In the genomic region with DNA sequence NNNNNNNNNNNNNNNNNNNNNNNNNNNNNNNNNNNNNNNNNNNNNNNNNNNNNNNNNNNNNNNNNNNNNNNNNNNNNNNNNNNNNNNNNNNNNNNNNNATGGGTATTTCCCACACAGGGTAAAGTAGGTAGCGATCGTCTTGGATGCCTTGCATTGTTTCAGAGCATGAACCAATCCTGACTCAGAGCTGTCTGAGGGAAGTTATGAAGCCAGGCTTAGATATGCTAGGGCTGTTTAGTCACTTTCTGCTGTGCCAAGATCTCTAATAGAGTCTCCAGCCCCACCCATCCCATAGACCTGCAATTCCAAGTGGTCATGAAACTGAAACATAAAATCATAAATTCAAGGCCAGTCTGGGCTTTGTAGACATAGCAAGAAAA, we compare ENCODE assay signal across 15 mouse cellular contexts. TPM values are rescaled to one million over a fixed set of nuclear protein-coding genes. Genes with fewer than 3 reads are reported as not detected.
DNase-seq lines count a peak whose midpoint lies in the region; ATAC-seq and TF ChIP-seq lines count a peak whose summit lies in the region.
"Had no signal": no experiment of that assay in that cellular context is flagged by ENCODE, and none has a peak within 500 bp of the region (broad histone marks: within the 10 kb centered on the region; RNA-seq: fewer than 3 reads in every experiment).

No protein-coding gene starts in this region.

- ATAC-seq in kidney, embryonic 16.5 days (ENCODE audit: low FRiP score, low TSS enrichment): no peak
- ATAC-seq in liver, embryonic 16.5 days (ENCODE audit: low read depth): no peak
- ATAC-seq in hindbrain, postnatal 0 days: no peak

- H3K9me3 ChIP-seq in kidney, embryonic 16.5 days (ENCODE audit: low read length): no peaks in the 10 kb centered on the region
- H3K9me3 ChIP-seq in liver, embryonic 16.5 days (replicated peaks; ENCODE audit: control insufficient read depth, low read length): no peaks in the 10 kb centered on the region
- H3K9me3 ChIP-seq in hindbrain, postnatal 0 days (ENCODE audit: low read length): no peaks in the 10 kb centered on the region
- H3K9me3 ChIP-seq: heart, embryonic 12.5 days; neural tube, embryonic 13.5 days had no signal

- H3K27me3 ChIP-seq in kidney, embryonic 16.5 days (ENCODE audit: insufficient read depth, low read length): no peaks in the 10 kb centered on the region
- no peaks in the 10 kb centered on the region for H3K27me3 ChIP-seq in kidney, adult 2 months (replicated peaks; ENCODE audit: control insufficient read depth, insufficient read depth, low read length)
- H3K27me3 ChIP-seq in liver, embryonic 16.5 days (ENCODE audit: control insufficient read depth, insufficient read depth, low read depth, low read length): no peaks in the 10 kb centered on the region
- no peaks in the 10 kb centered on the region for H3K27me3 ChIP-seq in hindbrain, postnatal 0 days (ENCODE audit: insufficient read depth, low read length)
- H3K27me3 ChIP-seq: heart, embryonic 12.5 days; neural tube, embryonic 13.5 days had no signal

- TF ChIP-seq POLR2A in kidney, adult 2 months (IDR thresholded peaks at IDR 0.05; ENCODE audit: low read depth, low read length): no peak
- TF ChIP-seq POLR2A in bone marrow, adult 2 months (IDR thresholded peaks at IDR 0.05; ENCODE audit: borderline replicate concordance, control insufficient read depth, low read depth, low read length): no peak
- no peak for TF ChIP-seq POLR2A in lung, adult 2 months (IDR thresholded peaks at IDR 0.05; ENCODE audit: borderline replicate concordance, extremely low read depth, low read depth, low read length)

- WGBS in kidney, embryonic 16.5 days: 73% methylated on average over 2 of the region's 2 CpGs
- WGBS in kidney, adult 2 months: 57% methylated on average over 2 of the region's 2 CpGs
- WGBS in bone marrow, adult 2 months: 74% methylated on average over 2 of the region's 2 CpGs
- 75% methylated on average over 2 of the region's 2 CpGs for WGBS in liver, embryonic 16.5 days (ENCODE audit: insufficient replicate concordance)
- 82% methylated on average over 2 of the region's 2 CpGs for WGBS in hindbrain, postnatal 0 days
- 35% methylated on average over 2 of the region's 2 CpGs for WGBS in lung, adult 2 months

- peaks cover 8% of the 10 kb centered on the region; the same call in 1 of the 2 replicates for H3K4me1 ChIP-seq in kidney, embryonic 16.5 days (ENCODE audit: insufficient read depth, low read length)
- H3K4me1 ChIP-seq in kidney, adult 2 months (ENCODE audit: control insufficient read depth, insufficient read depth, low read length): peaks cover 2% of the 10 kb centered on the region; the same call in 1 of the 2 replicates
- peaks cover 3% of the 10 kb centered on the region; the same call in 1 of the 2 replicates for H3K4me1 ChIP-seq in bone marrow, adult 2 months (ENCODE audit: control insufficient read depth, insufficient read depth, low read length)
- peaks cover 75% of the 10 kb centered on the region for H3K4me1 ChIP-seq in liver, embryonic 16.5 days (ENCODE audit: control insufficient read depth, low read depth, low read length)
- H3K4me1 ChIP-seq in hindbrain, postnatal 0 days (ENCODE audit: insufficient read depth, low read length): peaks cover 6% of the 10 kb centered on the region; the same call in 1 of the 2 replicates
- no peaks in the 10 kb centered on the region; the same call in 1 of the 2 replicates for H3K4me1 ChIP-seq in lung, adult 2 months (ENCODE audit: control insufficient read depth, insufficient read depth, low read length)

- H3K36me3 ChIP-seq in kidney, embryonic 16.5 days (ENCODE audit: insufficient read depth, low read length): no peaks in the 10 kb centered on the region
- H3K36me3 ChIP-seq in kidney, adult 2 months (ENCODE audit: control insufficient read depth, insufficient read depth, low read length): no peaks in the 10 kb centered on the region
- peaks cover 5% of the 10 kb centered on the region; the same call in 1 of the 2 replicates for H3K36me3 ChIP-seq in liver, embryonic 16.5 days (ENCODE audit: control insufficient read depth, insufficient read depth)
- H3K36me3 ChIP-seq in hindbrain, postnatal 0 days (ENCODE audit: insufficient read depth, low read length): no peaks in the 10 kb centered on the region
- H3K36me3 ChIP-seq: heart, embryonic 12.5 days; neural tube, embryonic 13.5 days had no signal

- DNase-seq in adrenal gland, adult 2 months: peak; percentile 45
- DNase-seq in adrenal gland, postnatal 10 days: no peak
- DNase-seq in kidney, adult 2 months: no peak
- DNase-seq in hindbrain, postnatal 0 days (ENCODE audit: low spot score): no peak
- DNase-seq in lung, adult 2 months: no peak
- DNase-seq: adrenal gland, postnatal 36 days; cerebellum, postnatal 14 days; kidney, adult 11 months; kidney, postnatal 36 days; layer of hippocampus, postnatal 36 days had no signal

- no peak overlapping the region for H3K4me3 ChIP-seq in kidney, embryonic 16.5 days (ENCODE audit: low read length)
- no peak overlapping the region for H3K4me3 ChIP-seq in kidney, adult 2 months (ENCODE audit: insufficient read depth, low read depth, low read length)
- no peak overlapping the region for H3K4me3 ChIP-seq in bone marrow, adult 2 months (replicated peaks; ENCODE audit: control insufficient read depth, low read depth, low read length)
- H3K4me3 ChIP-seq in liver, embryonic 16.5 days (ENCODE audit: low read depth, low read length): no peak overlapping the region
- H3K4me3 ChIP-seq in hindbrain, postnatal 0 days (ENCODE audit: low read length): no peak overlapping the region
- H3K4me3 ChIP-seq in lung, adult 2 months (replicated peaks; ENCODE audit: extremely low read depth, low read depth, low read length): no peak overlapping the region
- H3K4me3 ChIP-seq: heart, embryonic 12.5 days; neural tube, embryonic 13.5 days had no signal

- TF ChIP-seq CTCF in kidney, adult 2 months (conservative IDR thresholded peaks at IDR 0.05; ENCODE audit: insufficient read depth, insufficient read length, low read depth, low read length): no peak
- TF ChIP-seq CTCF in bone marrow, adult 2 months (IDR thresholded peaks at IDR 0.05; ENCODE audit: control insufficient read depth, insufficient read depth, low read length): no peak
- no peak for TF ChIP-seq CTCF in hindbrain, postnatal 0 days (IDR thresholded peaks at IDR 0.05; ENCODE audit: low read depth)
- no peak for TF ChIP-seq CTCF in lung, adult 2 months (IDR thresholded peaks at IDR 0.05; ENCODE audit: insufficient read depth, low read length)

- H3K4me2 ChIP-seq in kidney, embryonic 16.5 days (replicated peaks; ENCODE audit: low read depth, low read length): no peak overlapping the region
- H3K4me2 ChIP-seq in liver, embryonic 16.5 days (ENCODE audit: low read depth, low read length): no peak overlapping the region
- no peak overlapping the region for H3K4me2 ChIP-seq in hindbrain, postnatal 0 days (ENCODE audit: low read depth, low read length)
- H3K4me2 ChIP-seq: heart, embryonic 12.5 days; neural tube, embryonic 13.5 days had no signal

- H3K27ac ChIP-seq in kidney, embryonic 16.5 days (ENCODE audit: low read length): peak overlapping the region; percentile 46; the same call in 1 of the 2 replicates
- H3K27ac ChIP-seq in kidney, adult 2 months (ENCODE audit: insufficient read depth, low read depth, low read length): no peak overlapping the region
- 0 out of 2 replicates have a peak overlapping the region, but pooled peaks have one; percentile 49 for H3K27ac ChIP-seq in bone marrow, adult 2 months (ENCODE audit: control insufficient read depth, insufficient read depth, low read depth, low read length, poor library complexity)
- peak overlapping the region; percentile 94 for H3K27ac ChIP-seq in liver, embryonic 16.5 days (ENCODE audit: low read length)
- H3K27ac ChIP-seq in hindbrain, postnatal 0 days: no peak overlapping the region
- H3K27ac ChIP-seq: neural tube, embryonic 13.5 days had no signal

- H3K9ac ChIP-seq in kidney, embryonic 16.5 days (replicated peaks; ENCODE audit: low read length): no peak overlapping the region
- H3K9ac ChIP-seq in liver, embryonic 16.5 days (ENCODE audit: low read depth, low read length): no peak overlapping the region
- no peak overlapping the region for H3K9ac ChIP-seq in hindbrain, postnatal 0 days (replicated peaks; ENCODE audit: low read length)
- H3K9ac ChIP-seq: heart, embryonic 12.5 days; neural tube, embryonic 13.5 days had no signal

RNA-seq across cellular contexts. Expression of gene Tecr, which starts 5.1 kb away (rescaled TPM):
- 100 to 1,000 TPM; 409 to 723 TPM for total RNA-seq in adrenal gland, adult 2 months (2021)
- polyA plus RNA-seq in adrenal gland, adult 2 months (2012; rRNA removed): 1,113 and 1,272 TPM in 2 replicates
- total RNA-seq in adrenal gland, postnatal 10 days (2021): 100 to 1,000 TPM; 305 to 336 TPM
- 631 and 669 TPM in 2 replicates for polyA plus RNA-seq in kidney, embryonic 16.5 days (2015; fragmentation: Nextera tagmentation; extraction: Ambion mirVana)
- polyA plus RNA-seq in kidney, adult 2 months (2012; rRNA removed): 793 and 827 TPM in 2 replicates
- polyA plus RNA-seq in bone marrow, adult 2 months (2011; ENCODE audit: insufficient read depth, insufficient read length, low replicate concordance, missing spikeins): 136 and 233 TPM in 2 replicates
- polyA plus RNA-seq in liver, embryonic 16.5 days (2015; fragmentation: Nextera tagmentation; extraction: Ambion mirVana): 323 and 347 TPM in 2 replicates
- 1,283 and 1,409 TPM in 2 replicates for total RNA-seq in hindbrain, postnatal 0 days (2014; rRNA removed)
- 1,550 and 1,625 TPM in 2 replicates for polyA plus RNA-seq in hindbrain, postnatal 0 days (2015; fragmentation: Nextera tagmentation; extraction: Ambion mirVana)
- 416 and 565 TPM in 2 replicates for polyA plus RNA-seq in lung, adult 2 months (2012; rRNA removed)

RNA-seq across cellular contexts. Expression of gene Dnajb1, which starts 5.4 kb away (rescaled TPM):
- 10 to 100 TPM; 21.8 to 61.9 TPM for total RNA-seq in adrenal gland, adult 2 months (2021)
- 21.8 and 27.3 TPM in 2 replicates for polyA plus RNA-seq in adrenal gland, adult 2 months (2012; rRNA removed)
- total RNA-seq in adrenal gland, postnatal 10 days (2021): 10 to 100 TPM; 24.7 to 28.8 TPM
- polyA plus RNA-seq in kidney, embryonic 16.5 days (2015; fragmentation: Nextera tagmentation; extraction: Ambion mirVana): 67.5 and 68.0 TPM in 2 replicates
- 32.2 and 33.2 TPM in 2 replicates for polyA plus RNA-seq in kidney, adult 2 months (2012; rRNA removed)
- 23.8 and 23.9 TPM in 2 replicates for polyA plus RNA-seq in bone marrow, adult 2 months (2011; ENCODE audit: insufficient read depth, insufficient read length, low replicate concordance, missing spikeins)
- polyA plus RNA-seq in liver, embryonic 16.5 days (2015; fragmentation: Nextera tagmentation; extraction: Ambion mirVana): 50.1 and 51.7 TPM in 2 replicates
- 35.3 and 42.7 TPM in 2 replicates for total RNA-seq in hindbrain, postnatal 0 days (2014; rRNA removed)
- polyA plus RNA-seq in hindbrain, postnatal 0 days (2015; fragmentation: Nextera tagmentation; extraction: Ambion mirVana): 60.1 and 65.0 TPM in 2 replicates
- 23.5 and 26.4 TPM in 2 replicates for polyA plus RNA-seq in lung, adult 2 months (2012; rRNA removed)

RNA-seq across cellular contexts. Expression of gene Ndufb7, which starts 36.2 kb away (rescaled TPM):
- 100 to 1,000 TPM; 209 to 258 TPM for total RNA-seq in adrenal gland, adult 2 months (2021)
- 402 and 495 TPM in 2 replicates for polyA plus RNA-seq in adrenal gland, adult 2 months (2012; rRNA removed)
- total RNA-seq in adrenal gland, postnatal 10 days (2021): 100 to 1,000 TPM; 340 to 396 TPM
- 356 and 362 TPM in 2 replicates for polyA plus RNA-seq in kidney, embryonic 16.5 days (2015; fragmentation: Nextera tagmentation; extraction: Ambion mirVana)
- 704 and 720 TPM in 2 replicates for polyA plus RNA-seq in kidney, adult 2 months (2012; rRNA removed)
- polyA plus RNA-seq in bone marrow, adult 2 months (2011; ENCODE audit: insufficient read depth, insufficient read length, low replicate concordance, missing spikeins): 240 and 480 TPM in 2 replicates
- polyA plus RNA-seq in liver, embryonic 16.5 days (2015; fragmentation: Nextera tagmentation; extraction: Ambion mirVana): 214 and 230 TPM in 2 replicates
- total RNA-seq in hindbrain, postnatal 0 days (2014; rRNA removed): 124 and 186 TPM in 2 replicates
- polyA plus RNA-seq in hindbrain, postnatal 0 days (2015; fragmentation: Nextera tagmentation; extraction: Ambion mirVana): 436 and 442 TPM in 2 replicates
- polyA plus RNA-seq in lung, adult 2 months (2012; rRNA removed): 269 and 286 TPM in 2 replicates

RNA-seq across cellular contexts. Expression of gene Gipc1, which starts 49.8 kb away (rescaled TPM):
- total RNA-seq in adrenal gland, adult 2 months (2021): 10 to 100 TPM; 29.5 to 50.1 TPM
- 53.8 and 56.4 TPM in 2 replicates for polyA plus RNA-seq in adrenal gland, adult 2 months (2012; rRNA removed)
- 10 to 100 TPM; 51.4 to 52.5 TPM for total RNA-seq in adrenal gland, postnatal 10 days (2021)
- polyA plus RNA-seq in kidney, embryonic 16.5 days (2015; fragmentation: Nextera tagmentation; extraction: Ambion mirVana): 227 and 237 TPM in 2 replicates
- 57.6 and 66.6 TPM in 2 replicates for polyA plus RNA-seq in kidney, adult 2 months (2012; rRNA removed)
- 14.8 and 17.3 TPM in 2 replicates for polyA plus RNA-seq in bone marrow, adult 2 months (2011; ENCODE audit: insufficient read depth, insufficient read length, low replicate concordance, missing spikeins)
- polyA plus RNA-seq in liver, embryonic 16.5 days (2015; fragmentation: Nextera tagmentation; extraction: Ambion mirVana): 47.0 and 48.6 TPM in 2 replicates
- total RNA-seq in hindbrain, postnatal 0 days (2014; rRNA removed): 71.5 and 84.9 TPM in 2 replicates
- 114 and 121 TPM in 2 replicates for polyA plus RNA-seq in hindbrain, postnatal 0 days (2015; fragmentation: Nextera tagmentation; extraction: Ambion mirVana)
- polyA plus RNA-seq in lung, adult 2 months (2012; rRNA removed): 58.6 and 67.0 TPM in 2 replicates

Comparison
In these comparisons a context has a peak if more than half of its experiments do, and no peak if none do; other contexts are left out.
1. H3K27ac ChIP-seq: peak in kidney, embryonic 16.5 days (single experiment), bone marrow, adult 2 months (single experiment) and liver, embryonic 16.5 days (single experiment); none in kidney, adult 2 months (single experiment) and hindbrain, postnatal 0 days (single experiment).